Mouse (Mus musculus): Measurements from ENCODE around the gene Cir1. TPM values are rescaled to one million over a fixed set of nuclear protein-coding genes. Genes with fewer than 3 reads are reported as not detected.
A peak's percentile ranks its signal among the peaks of the same experiment; 100 is the strongest.

The Cir1 gene
- total RNA-seq, 1 experiment from 2014 or later: 30.6 TPM

DNA sequence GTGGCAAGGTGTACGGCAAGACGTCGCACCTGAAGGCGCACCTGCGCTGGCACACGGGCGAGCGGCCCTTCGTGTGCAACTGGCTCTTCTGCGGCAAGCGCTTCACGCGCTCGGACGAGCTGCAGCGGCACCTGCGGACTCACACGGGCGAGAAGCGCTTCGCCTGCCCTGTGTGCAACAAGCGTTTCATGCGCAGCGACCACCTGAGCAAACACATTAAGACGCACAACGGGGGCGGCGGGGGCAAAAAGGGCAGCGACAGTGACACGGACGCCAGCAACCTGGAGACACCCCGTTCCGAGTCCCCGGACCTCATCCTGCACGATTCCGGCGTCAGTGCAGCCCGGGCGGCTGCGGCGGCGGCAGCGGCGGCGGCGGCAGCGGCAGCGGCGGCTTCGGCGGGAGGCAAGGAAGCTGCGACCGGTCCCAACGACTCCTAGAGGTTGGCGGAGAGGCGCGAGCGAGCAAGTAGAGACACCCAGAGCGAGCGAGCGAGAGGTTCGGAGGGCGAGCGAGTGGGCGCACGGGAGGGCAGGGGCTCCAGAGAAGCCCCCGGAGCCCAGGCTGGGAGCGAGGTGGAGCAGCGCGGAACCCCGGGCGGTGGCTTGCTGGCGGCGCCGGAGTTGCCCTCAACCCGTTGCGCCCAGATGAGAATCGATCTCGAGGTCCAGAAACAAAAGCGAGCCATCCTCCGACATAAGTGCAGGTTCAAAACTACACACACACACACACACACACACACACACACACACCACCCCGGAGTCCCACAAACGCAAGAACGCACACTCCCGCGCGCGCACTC, 38.2 kb downstream of the Cir1 start:
- no peak for ATAC-seq (replicated peaks; ENCODE audit: low read depth, poor library complexity, severe bottlenecking)

- no peak for ATAC-seq (replicated peaks; ENCODE audit: low read depth, poor library complexity, severe bottlenecking)
Observed at GRCm38 (mm10) chr2:73273249-73274118, 39.0 kb downstream of the Cir1 start.

- ATAC-seq (replicated peaks; ENCODE audit: low read depth, poor library complexity, severe bottlenecking): no peak
Observed at GRCm38 (mm10) chr2:73272351-73273248, 39.9 kb downstream of the Cir1 start.

GRCm38 (mm10) chr2:73271459-73272161, 40.9 kb downstream of the Cir1 start, which contains the start of gene Sp9:
Gene Sp9, plus strand, starts transcription at chr2:73271925.
- peak; percentile 29; the same call in 1 of the 2 replicates for ATAC-seq (replicated peaks; ENCODE audit: low read depth, poor library complexity, severe bottlenecking)

GRCm38 (mm10) chr2:73270593-73271458, 41.7 kb downstream of the Cir1 start:
- ATAC-seq (replicated peaks; ENCODE audit: low read depth, poor library complexity, severe bottlenecking): 0 out of 2 replicates have a peak, but pooled peaks have one; percentile 20

GRCm38 (mm10) chr2:73270071-73270592, 42.4 kb downstream of the Cir1 start:
- no peak for ATAC-seq (replicated peaks; ENCODE audit: low read depth, poor library complexity, severe bottlenecking)

DNA sequence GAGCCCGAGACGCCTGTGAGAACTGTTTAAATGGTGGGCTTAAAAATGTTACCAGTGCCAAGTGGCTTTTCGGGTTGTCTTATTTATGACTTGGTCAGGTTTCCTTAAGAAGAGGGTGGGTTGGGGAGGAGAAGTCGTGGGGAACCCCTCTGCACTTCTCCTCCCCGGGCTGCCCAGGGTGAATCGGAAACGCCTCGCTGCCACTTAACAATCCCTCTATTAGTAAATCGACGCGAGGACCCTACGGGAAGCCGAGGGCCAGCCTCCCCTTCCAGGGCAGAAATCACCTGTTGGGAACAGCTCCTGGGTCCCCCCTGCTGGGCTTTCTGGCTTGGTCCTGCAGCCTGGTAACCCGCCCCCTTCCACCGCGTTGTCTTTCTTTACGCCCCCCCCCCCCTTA, 42.8 kb downstream of the Cir1 start:
- no peak for ATAC-seq (replicated peaks; ENCODE audit: low read depth, poor library complexity, severe bottlenecking)

DNA sequence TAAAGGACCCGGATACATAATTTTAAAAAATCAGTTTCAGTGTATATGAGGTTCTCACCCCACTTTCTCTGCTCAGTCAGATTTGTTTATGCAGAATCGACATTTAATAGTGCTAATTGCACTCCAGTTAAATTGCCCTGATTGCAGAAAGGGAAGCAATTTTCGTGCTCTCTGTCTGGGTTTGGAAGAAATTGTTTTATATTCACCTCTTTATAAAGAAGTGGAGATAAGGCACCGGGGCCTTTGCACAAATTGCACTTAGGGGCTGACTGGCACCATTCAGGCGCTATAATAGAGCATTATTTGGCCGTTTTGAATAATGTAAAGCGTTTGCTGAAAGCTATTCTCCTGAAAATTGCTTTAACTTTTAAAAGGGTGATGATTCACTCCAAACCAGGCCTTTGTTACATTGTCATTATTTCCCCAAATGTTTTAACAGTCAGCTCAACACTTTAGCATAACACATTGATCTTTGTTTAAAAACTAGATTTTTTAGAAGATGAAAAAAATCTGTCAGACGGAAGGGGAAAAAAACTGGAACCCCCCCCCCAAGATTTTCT, 43.6 kb downstream of the Cir1 start:
- no peak for ATAC-seq (replicated peaks; ENCODE audit: low read depth, poor library complexity, severe bottlenecking)

GRCm38 (mm10) chr2:73268281-73268680, 44.2 kb downstream of the Cir1 start:
- no peak for ATAC-seq (replicated peaks; ENCODE audit: low read depth, poor library complexity, severe bottlenecking)

DNA sequence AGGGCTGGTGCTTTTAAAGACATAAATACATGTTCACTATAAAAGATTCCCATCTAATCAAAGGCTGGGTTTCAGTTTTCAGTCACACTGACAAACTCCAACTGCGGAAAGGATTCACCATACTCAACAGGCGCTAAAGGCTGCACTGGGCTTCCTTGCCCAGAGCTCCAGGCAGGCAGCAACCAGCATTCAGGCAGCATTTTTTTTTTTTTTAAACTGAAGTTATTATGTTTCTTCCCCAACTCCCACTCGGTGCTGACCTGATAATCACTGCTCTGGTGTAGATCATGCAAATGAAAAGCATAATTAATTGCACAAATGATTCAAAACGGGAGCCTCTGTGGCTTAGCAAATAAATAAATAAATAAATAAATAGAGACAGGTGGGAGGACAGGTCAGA, 44.7 kb downstream of the Cir1 start:
- no peak for ATAC-seq (replicated peaks; ENCODE audit: low read depth, poor library complexity, severe bottlenecking)

DNA sequence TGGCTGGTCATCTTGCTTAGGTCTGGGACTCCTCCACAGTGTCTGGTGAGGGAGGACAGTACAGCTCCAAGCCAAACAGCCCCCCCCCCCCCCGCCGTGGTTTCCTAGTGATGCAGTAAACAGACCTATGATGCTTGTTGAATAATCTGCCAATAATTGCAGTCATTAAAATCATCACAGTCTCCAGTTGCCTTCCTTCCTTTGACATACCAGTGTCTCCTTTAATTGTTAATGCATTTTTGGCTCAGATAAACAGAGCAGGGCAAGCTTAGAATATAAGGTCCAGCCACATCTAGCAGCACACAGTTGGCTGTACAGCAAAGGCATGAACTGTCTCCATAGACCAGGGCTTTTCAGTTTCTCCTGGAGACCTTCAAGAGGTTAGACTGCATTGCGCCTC, 45.3 kb downstream of the Cir1 start:
- ATAC-seq (replicated peaks; ENCODE audit: low read depth, poor library complexity, severe bottlenecking): no peak

DNA sequence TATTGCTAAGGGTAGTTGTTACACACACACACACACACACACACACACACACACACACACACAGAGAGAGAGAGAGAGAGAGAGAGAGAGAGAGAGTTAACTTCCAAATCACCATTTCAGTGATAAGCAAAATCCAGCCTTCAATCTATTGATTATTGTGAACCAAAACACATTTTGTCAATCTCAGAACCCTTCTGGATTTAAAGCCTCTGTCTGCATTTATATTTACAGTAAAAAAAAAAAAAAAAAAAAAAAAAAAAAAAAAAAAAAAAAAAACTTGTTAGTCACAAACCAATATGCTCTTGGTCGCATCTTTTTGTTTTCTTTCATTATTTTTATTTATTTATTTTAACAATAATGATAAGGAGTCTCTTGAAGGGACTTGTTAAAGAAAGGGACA, 45.9 kb downstream of the Cir1 start:
- ATAC-seq (replicated peaks; ENCODE audit: low read depth, poor library complexity, severe bottlenecking): no peak

DNA sequence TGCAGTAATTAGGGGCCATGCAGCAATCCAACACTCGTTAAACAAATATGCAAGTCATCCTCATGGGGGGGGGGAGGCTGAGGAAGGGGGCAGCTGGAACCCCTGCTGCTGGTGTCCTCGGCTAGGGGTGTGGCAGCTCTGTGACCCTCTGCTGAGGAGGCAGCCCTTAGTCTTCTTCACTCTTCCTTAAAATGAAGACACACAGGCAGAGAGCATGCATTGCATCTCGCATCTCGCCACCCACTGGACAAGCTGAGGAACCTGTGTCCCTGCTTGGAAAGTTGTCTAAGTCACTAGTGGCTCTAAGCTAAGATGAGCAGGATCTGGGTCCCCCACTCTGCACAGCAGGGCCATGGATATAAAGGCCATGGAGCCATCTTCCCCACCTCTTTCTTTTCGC, 46.5 kb downstream of the Cir1 start:
- ATAC-seq (replicated peaks; ENCODE audit: low read depth, poor library complexity, severe bottlenecking): peak; percentile 37; the same call in 1 of the 2 replicates

GRCm38 (mm10) chr2:73264611-73265195, 47.8 kb downstream of the Cir1 start:
- no peak for ATAC-seq (replicated peaks; ENCODE audit: low read depth, poor library complexity, severe bottlenecking)

- ATAC-seq (replicated peaks; ENCODE audit: low read depth, poor library complexity, severe bottlenecking): 0 out of 2 replicates have a peak, but pooled peaks have one; percentile 30
Observed at GRCm38 (mm10) chr2:73263794-73264610, 48.5 kb downstream of the Cir1 start.

DNA sequence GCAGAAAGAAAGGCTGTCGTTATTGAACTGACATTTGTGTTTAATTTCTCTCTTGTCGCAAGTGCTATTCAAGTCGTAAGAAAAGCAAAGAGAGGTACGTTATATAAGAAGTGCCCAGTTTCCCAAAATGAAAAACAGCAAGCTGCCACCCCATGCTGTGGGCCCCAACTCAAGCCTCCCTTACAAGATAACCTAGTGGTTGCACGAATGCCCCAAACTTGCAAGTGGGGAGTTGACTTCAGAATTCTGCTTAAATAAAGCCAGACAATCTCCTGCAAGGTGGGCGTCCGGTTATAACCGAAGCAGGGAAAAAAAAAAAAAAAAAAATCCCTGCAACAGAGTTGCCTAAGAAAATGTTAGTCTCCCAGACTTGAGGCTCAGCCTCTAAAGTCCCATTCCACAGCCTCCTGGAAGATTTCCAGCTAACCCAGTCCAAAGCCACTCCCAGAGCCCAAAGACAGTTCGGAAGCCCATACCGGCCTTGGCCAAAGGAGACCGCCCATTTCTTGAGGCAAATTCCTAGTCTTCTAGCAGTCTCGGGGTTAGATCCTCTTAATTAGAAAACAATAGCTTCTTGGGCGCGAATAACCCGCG, 49.2 kb downstream of the Cir1 start:
- no peak for ATAC-seq (replicated peaks; ENCODE audit: low read depth, poor library complexity, severe bottlenecking)

Measured in common myeloid progenitor, adult 5-6 weeks (primary cell).